Comparison of ENCODE assay signal across 10 mouse cellular contexts in the genomic region with DNA sequence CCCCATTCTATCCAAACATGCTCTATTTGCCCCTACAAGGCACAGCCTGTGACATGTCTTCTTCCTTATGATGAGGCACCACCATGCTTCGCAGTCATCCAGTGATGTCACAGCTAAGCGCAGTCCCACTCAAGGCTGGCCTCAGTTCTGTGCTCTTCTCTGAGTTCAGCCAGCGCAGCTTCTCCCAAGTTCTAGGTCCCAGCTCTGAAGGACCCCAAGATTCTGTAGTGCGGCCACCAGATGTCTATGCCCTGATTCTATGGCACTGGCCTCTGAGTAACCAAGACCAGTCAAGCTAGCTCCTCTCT.
DNase-seq lines count a peak whose midpoint lies in the region; ATAC-seq lines count a peak whose summit lies in the region.
"Had no signal": no experiment of that assay in that cellular context is flagged by ENCODE, and none has a peak within 500 bp of the region (broad histone marks: within the 10 kb centered on the region; RNA-seq: fewer than 3 reads in every experiment).

No protein-coding gene starts in this region.

- peaks cover 72% of the 10 kb centered on the region for H3K4me1 ChIP-seq in megakaryocyte, embryonic 14.5 days
- H3K4me1 ChIP-seq in intestine, embryonic 16.5 days (ENCODE audit: control insufficient read depth, insufficient read depth, low read length), result no peaks in the 10 kb centered on the region
- H3K4me1 ChIP-seq in stomach, embryonic 14.5 days (ENCODE audit: control insufficient read depth, insufficient read depth, low read length), result no peaks in the 10 kb centered on the region

- peak; percentile 52 for DNase-seq in heart, adult 11 months
- no peak for DNase-seq in heart, postnatal 25 days (ENCODE audit: low spot score)
- no peak for DNase-seq in urinary bladder, postnatal 36 days (ENCODE audit: low spot score in 2 of 2)
- DNase-seq in lung, postnatal 36 days, result no peak
- DNase-seq: cerebellum, adult 11-12 months had no signal

- no peak overlapping the region for H3K9ac ChIP-seq in intestine, embryonic 16.5 days (ENCODE audit: low read depth, low read length)
- no peak overlapping the region for H3K9ac ChIP-seq in stomach, embryonic 14.5 days (replicated peaks; ENCODE audit: low read depth, low read length)
- H3K9ac ChIP-seq: limb, embryonic 13.5 days had no signal

- no peak for ATAC-seq in megakaryocyte, adult 5-6 weeks (ENCODE audit: poor library complexity, severe bottlenecking)
- no peak; the same call in 1 of the 2 replicates for ATAC-seq in intestine, embryonic 16.5 days
- ATAC-seq in stomach, embryonic 14.5 days (ENCODE audit: insufficient number of reproducible peaks, insufficient read depth, low FRiP score, low read depth), result no peak

- H3K9me3 ChIP-seq in megakaryocyte, embryonic 14.5 days, result peaks cover 5% of the 10 kb centered on the region
- H3K9me3 ChIP-seq in intestine, embryonic 16.5 days (ENCODE audit: control insufficient read depth, low read length), result no peaks in the 10 kb centered on the region
- 0 out of 2 replicates have a peak, but pooled peaks cover 3% of the 10 kb centered on the region for H3K9me3 ChIP-seq in stomach, embryonic 14.5 days (ENCODE audit: control insufficient read depth, low read depth, low read length)

- peak overlapping the region; percentile 72 for H3K4me3 ChIP-seq in megakaryocyte, embryonic 14.5 days (replicated peaks)
- H3K4me3 ChIP-seq in intestine, embryonic 16.5 days (ENCODE audit: low read length), result 0 out of 2 replicates have a peak overlapping the region, but pooled peaks have one; percentile 1
- no peak overlapping the region for H3K4me3 ChIP-seq in stomach, embryonic 14.5 days (ENCODE audit: low read depth, low read length)

- no peak overlapping the region for H3K27ac ChIP-seq in intestine, embryonic 16.5 days (ENCODE audit: low read length)
- H3K27ac ChIP-seq in stomach, embryonic 14.5 days (ENCODE audit: low read length), result no peak overlapping the region
- H3K27ac ChIP-seq: limb, embryonic 13.5 days had no signal

- intact Hi-C loops in heart, postnatal 25 days (cut with DNase I), result loop anchor here (10.0 kb wide), 1 partner anchor 284 kb away; no protein-coding TSS in a partner anchor

- H3K4me2 ChIP-seq in intestine, embryonic 16.5 days (ENCODE audit: low read depth, low read length), result peak overlapping the region; percentile 30; the same call in 1 of the 2 replicates
- peak overlapping the region; percentile 22; the same call in 1 of the 2 replicates for H3K4me2 ChIP-seq in stomach, embryonic 14.5 days (replicated peaks; ENCODE audit: low read depth, low read length)

- H3K27me3 ChIP-seq in megakaryocyte, embryonic 14.5 days (replicated peaks), result no peaks in the 10 kb centered on the region
- H3K27me3 ChIP-seq in intestine, embryonic 16.5 days (replicated peaks; ENCODE audit: control insufficient read depth, insufficient read depth, low read length), result no peaks in the 10 kb centered on the region
- no peaks in the 10 kb centered on the region for H3K27me3 ChIP-seq in stomach, embryonic 14.5 days (ENCODE audit: control insufficient read depth, insufficient read depth, low read length)

- H3K36me3 ChIP-seq in megakaryocyte, embryonic 14.5 days (replicated peaks; ENCODE audit: low read length), result peaks cover 7% of the 10 kb centered on the region
- H3K36me3 ChIP-seq in intestine, embryonic 16.5 days (ENCODE audit: control insufficient read depth, insufficient read depth, low read length), result no peaks in the 10 kb centered on the region
- H3K36me3 ChIP-seq in stomach, embryonic 14.5 days (ENCODE audit: control insufficient read depth, insufficient read depth, low read length), result no peaks in the 10 kb centered on the region
- H3K36me3 ChIP-seq: limb, embryonic 13.5 days had no signal

- 85% methylated on average over 4 of the region's 4 CpGs for WGBS in intestine, embryonic 16.5 days
- 81% methylated on average over 4 of the region's 4 CpGs for WGBS in stomach, embryonic 14.5 days
